Mouse (Mus musculus) intestine, embryonic 16.5 days (tissue): ENCODE measurements around the gene Rassf7. TPM values are rescaled to one million over a fixed set of nuclear protein-coding genes. Genes with fewer than 3 reads are reported as not detected.

Experiments
- ATAC-seq: fragments of 200-750 bp; cut with Nextera tagmentation; 2 replicates; pipeline ENCODE4 v1.8.0; 2017; ENCODE audit warnings: moderate TSS enrichment, moderate library complexity
- H3K27ac ChIP-seq: fragments of 300-500 bp; sonication (generic); 2 replicates; pipeline ENCODE4 v1.5.1; 2014; ENCODE audit warnings: mild to moderate bottlenecking, low read length
- H3K27me3 ChIP-seq: fragments of 300-500 bp; sonication (generic); replicated peaks from 2 replicates; pipeline ENCODE4 v1.6.1; 2014; ENCODE audit warnings: low read length, control low read depth, mixed read lengths; ENCODE audit not compliant: control insufficient read depth, insufficient read depth
- H3K36me3 ChIP-seq: fragments of 300-500 bp; sonication (generic); 2 replicates; pipeline ENCODE4 v1.6.1; 2014; ENCODE audit warnings: low read length, control low read depth; ENCODE audit not compliant: control insufficient read depth, insufficient read depth
- H3K4me1 ChIP-seq: fragments of 300-500 bp; sonication (generic); 2 replicates; pipeline ENCODE4 v1.6.1; 2014; ENCODE audit warnings: low read length, control low read depth, mixed read lengths; ENCODE audit not compliant: control insufficient read depth, insufficient read depth
- H3K4me2 ChIP-seq: fragments of 300-500 bp; sonication (generic); 2 replicates; pipeline ENCODE4 v1.6.1; 2014; ENCODE audit warnings: low read depth, low read length, control low read depth
- H3K4me3 ChIP-seq: fragments of 300-500 bp; sonication (generic); 2 replicates; pipeline ENCODE4 v1.5.1; 2014; ENCODE audit warnings: mild to moderate bottlenecking, low read length
- H3K9ac ChIP-seq: fragments of 300-500 bp; sonication (generic); 2 replicates; pipeline ENCODE4 v1.6.1; 2014; ENCODE audit warnings: low read depth, low read length
- H3K9me3 ChIP-seq: fragments of 300-500 bp; sonication (generic); 2 replicates; pipeline ENCODE4 v1.6.1; 2016; ENCODE audit warnings: low read length, control low read depth; ENCODE audit not compliant: control insufficient read depth
- WGBS: fragments of 180-500 bp; shearing (Covaris S2); extraction: QIAGEN DNeasy Blood & Tissue Kit; methylation state at CpG from one replicate; pipeline ENCODE4 v1.1.7; 2014; 5-methylcytosine and 5-hydroxymethylcytosine counted together
- polyA plus RNA-seq: library from polyadenylated mRNA; unstranded; fragments of >200 nt; fragmentation: Nextera tagmentation; extraction: Ambion mirVana; gene quantifications from 2 replicates; pipeline ENCODE4 v1.2.1, GENCODE M21; 2015

The Rassf7 gene
- polyA plus RNA-seq, 1 experiment from 2014 or later = 77.5 TPM

DNA sequence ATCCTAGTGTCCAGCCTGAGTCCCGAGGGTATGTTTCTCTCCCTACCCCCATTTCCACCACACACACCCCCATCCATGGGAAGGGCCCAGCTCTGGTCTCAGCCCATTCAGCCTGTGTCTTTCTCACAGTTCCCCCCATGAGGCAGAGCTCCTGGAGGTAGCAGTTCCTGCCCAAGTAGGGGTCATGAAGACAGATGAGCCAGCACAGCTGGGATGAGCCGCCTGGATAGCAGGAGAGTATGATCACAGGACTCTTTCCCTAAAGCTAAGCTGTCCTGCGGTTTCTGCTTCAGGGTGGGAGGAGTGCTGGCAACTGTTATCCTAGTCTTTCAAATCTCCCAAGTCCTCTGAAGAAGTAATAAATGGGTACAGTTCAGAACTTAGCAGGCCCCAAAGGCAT, 2.5 kb downstream of the Rassf7 start:
- peaks cover 4% of the 10 kb centered on the region; the same call in 1 of the 2 replicates for H3K36me3 ChIP-seq
- H3K4me2 ChIP-seq = peak overlapping the region; percentile 91
- WGBS = 68% methylated on average over 3 of the region's 3 CpGs
- H3K27ac ChIP-seq = peak overlapping the region; percentile 38
- peak overlapping the region; percentile 74 for H3K4me3 ChIP-seq
- ATAC-seq = no peak
- H3K27me3 ChIP-seq = no peaks in the 10 kb centered on the region
- H3K9ac ChIP-seq = peak overlapping the region; percentile 85
- no peaks in the 10 kb centered on the region for H3K9me3 ChIP-seq
- H3K4me1 ChIP-seq = peaks cover 69% of the 10 kb centered on the region

DNA sequence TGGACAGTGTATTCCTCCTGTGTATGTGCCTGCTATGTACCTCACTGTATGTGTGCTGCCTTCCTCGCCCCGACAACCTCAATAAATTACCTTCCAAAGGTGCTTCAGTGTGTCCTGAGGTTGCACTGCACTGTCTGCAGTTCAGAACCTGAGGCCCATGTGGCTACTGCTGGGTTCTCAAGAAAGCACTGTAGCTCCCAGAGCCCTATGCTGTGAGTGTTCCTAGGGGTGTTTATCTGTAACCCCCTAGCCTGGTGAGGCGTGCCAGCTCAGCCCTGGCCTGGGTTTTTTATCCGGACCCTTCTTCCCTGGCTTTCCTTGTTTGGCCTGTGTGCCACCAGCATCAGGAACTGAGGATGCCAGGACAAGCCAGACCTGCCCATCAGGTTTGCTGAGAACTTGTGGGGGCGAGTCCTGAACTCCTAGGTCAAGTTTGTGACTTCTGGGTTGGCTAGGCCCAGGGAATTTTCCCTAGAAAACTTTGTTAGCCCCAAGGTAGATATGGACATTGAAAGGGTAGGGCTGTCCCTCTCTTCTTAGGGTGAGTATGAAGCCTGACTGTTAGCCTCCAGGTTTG, 3.0 kb downstream of the Rassf7 start:
- peak overlapping the region; percentile 91 for H3K4me2 ChIP-seq
- 69% methylated on average over 5 of the region's 5 CpGs for WGBS
- H3K27ac ChIP-seq = peak overlapping the region; percentile 54
- H3K4me3 ChIP-seq = peak overlapping the region; percentile 74
- no peaks in the 10 kb centered on the region for H3K27me3 ChIP-seq
- H3K9ac ChIP-seq = peak overlapping the region; percentile 85
- ATAC-seq = no peak
- peaks cover 65% of the 10 kb centered on the region for H3K4me1 ChIP-seq
- H3K36me3 ChIP-seq = peaks cover 4% of the 10 kb centered on the region; the same call in 1 of the 2 replicates
- H3K9me3 ChIP-seq = no peaks in the 10 kb centered on the region

DNA sequence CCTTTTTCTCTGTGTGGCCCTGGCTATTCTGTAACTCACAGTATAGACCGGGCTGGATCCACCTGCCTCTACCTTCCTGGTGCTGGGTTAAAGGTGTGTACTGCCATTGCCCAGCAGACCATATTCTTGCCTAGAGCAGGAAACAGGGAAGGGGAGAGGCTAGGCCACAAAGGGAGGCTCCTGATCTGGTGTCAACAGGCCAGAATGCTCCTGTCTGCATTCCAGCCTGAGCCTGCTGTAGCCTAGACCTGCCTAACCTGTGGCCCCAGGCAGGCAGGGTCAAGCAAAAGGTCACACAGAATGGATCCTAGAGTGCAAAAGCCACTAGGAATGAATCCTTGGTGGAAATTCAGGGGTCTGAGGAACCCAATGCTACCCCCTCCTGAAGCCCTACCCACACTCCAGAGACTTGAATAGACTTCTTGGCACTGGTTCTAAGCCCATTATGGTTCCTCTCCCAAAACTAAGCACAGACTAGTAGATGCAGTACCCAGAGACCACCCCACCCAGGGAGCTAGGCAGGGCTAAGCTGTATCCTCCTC, 4.0 kb downstream of the Rassf7 start:
- WGBS = 71% methylated on average over 1 of the region's 1 CpGs
- Histone ChIP-seq H3K4me3 (no peak overlapping the region; the same call in 1 of the 2 replicates), H3K27ac (peak overlapping the region; percentile 33), H3K27me3 (no peaks in the 10 kb centered on the region), H3K4me2 (no peak overlapping the region), H3K36me3 (peaks cover 4% of the 10 kb centered on the region; the same call in 1 of the 2 replicates), H3K9ac (peak overlapping the region; percentile 31; the same call in 1 of the 2 replicates), H3K4me1 (peaks cover 57% of the 10 kb centered on the region), H3K9me3 (no peaks in the 10 kb centered on the region)
- ATAC-seq = no peak

DNA sequence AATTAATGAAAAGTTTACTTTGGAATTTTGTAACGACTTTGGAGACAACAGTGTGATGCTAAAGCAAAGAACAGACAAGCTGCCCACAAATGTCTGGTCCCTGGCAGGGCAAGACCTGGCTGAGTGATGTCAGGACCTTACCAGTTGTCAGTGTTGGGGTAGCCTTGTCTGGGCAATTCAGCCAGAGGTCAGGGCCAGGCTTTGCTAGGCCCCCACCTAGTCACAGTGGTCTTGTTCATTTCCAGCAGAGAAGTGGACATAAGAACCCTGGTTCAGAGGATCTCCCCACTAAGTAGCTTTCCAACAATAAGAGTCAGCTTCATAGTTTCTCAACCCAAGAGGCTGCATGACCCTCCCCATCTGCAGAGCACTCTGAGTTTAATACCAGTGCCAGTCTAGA, 4.7 kb downstream of the Rassf7 start:
- no peaks in the 10 kb centered on the region for H3K27me3 ChIP-seq
- peak overlapping the region; percentile 71 for H3K4me3 ChIP-seq
- 68% methylated on average over 1 of the region's 1 CpGs for WGBS
- peaks cover 50% of the 10 kb centered on the region for H3K4me1 ChIP-seq
- H3K36me3 ChIP-seq = peaks cover 4% of the 10 kb centered on the region; the same call in 1 of the 2 replicates
- H3K4me2 ChIP-seq = peak overlapping the region; percentile 87
- no peak for ATAC-seq
- H3K9me3 ChIP-seq = no peaks in the 10 kb centered on the region
- H3K9ac ChIP-seq = peak overlapping the region; percentile 87
- peak overlapping the region; percentile 85; the same call in 1 of the 2 replicates for H3K27ac ChIP-seq

DNA sequence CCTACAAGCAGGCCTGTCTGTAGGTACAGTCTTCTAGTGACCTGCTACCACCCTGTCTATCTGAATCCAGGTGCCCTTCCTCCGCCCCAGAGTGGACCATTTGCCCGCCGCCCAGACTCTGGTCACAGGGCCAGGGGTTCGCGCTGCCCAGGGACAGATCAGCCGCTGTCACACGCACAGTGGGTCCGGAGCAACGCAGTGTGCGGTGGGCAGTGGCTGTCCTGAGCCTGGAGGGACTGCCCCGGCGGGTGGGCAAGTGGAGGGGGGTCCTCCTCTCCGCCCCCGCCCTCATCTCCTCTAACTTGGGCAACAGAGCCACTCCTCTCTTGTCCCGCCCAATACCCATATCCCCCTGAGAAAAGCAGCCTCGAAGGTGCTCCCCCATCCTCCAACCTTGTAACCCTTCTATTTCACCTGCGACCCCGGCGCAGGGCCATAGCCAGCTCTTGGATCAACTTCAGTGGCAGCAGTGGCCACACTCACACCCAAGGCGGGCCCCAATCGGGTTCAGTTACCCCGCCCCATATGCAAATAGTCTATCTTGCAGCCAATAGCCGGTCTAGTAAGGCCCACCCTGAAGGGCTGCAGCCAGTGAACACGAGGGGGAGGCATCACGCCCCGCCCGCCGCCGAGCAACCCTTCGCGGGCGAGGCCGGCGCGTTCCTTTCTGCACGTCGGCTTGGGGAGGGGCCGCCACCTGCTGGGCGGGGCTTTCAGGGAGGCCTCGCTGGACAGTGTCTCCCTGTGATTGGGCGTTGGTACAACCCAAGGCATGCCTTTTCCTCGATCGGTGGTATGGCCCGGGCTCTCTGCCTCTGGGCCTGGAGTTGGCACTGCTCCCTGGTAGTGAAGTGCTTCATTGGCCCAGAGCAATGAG, 5.8 kb downstream of the Rassf7 start:
- Histone ChIP-seq H3K4me1 (peaks cover 49% of the 10 kb centered on the region), H3K36me3 (peaks cover 4% of the 10 kb centered on the region; the same call in 1 of the 2 replicates), H3K27me3 (no peaks in the 10 kb centered on the region), H3K4me2 (peak overlapping the region; percentile 87), H3K4me3 (peak overlapping the region; percentile 71), H3K9ac (peak overlapping the region; percentile 87), H3K9me3 (no peaks in the 10 kb centered on the region), H3K27ac (peak overlapping the region; percentile 93)
- WGBS = 3% methylated on average over 43 of the region's 44 CpGs
- ATAC-seq = peak; percentile 96

DNA sequence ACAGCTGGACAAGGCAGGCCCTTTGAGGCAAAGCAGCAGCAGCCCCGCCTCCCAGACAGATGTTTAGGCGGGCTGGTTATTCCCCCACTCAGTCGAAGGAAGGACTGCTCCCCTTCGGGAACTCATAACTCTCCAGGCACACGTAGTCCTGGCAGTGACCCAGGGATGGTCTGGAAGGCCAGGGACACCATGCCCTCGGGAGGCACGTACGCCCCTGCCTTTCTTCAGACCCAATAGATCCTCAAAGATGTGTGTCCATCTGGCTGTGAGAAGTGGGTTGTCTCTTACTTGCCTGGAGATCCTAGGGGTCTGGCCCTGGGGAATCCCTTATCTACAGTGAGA, 6.4 kb downstream of the Rassf7 start:
- peak overlapping the region; percentile 93 for H3K27ac ChIP-seq
- H3K9me3 ChIP-seq = no peaks in the 10 kb centered on the region
- peaks cover 43% of the 10 kb centered on the region for H3K4me1 ChIP-seq
- no peak for ATAC-seq
- peaks cover 4% of the 10 kb centered on the region; the same call in 1 of the 2 replicates for H3K36me3 ChIP-seq
- peak overlapping the region; percentile 54 for H3K9ac ChIP-seq
- 8% methylated on average over 8 of the region's 8 CpGs for WGBS
- H3K4me3 ChIP-seq = peak overlapping the region; percentile 31
- no peaks in the 10 kb centered on the region for H3K27me3 ChIP-seq
- H3K4me2 ChIP-seq = peak overlapping the region; percentile 52

DNA sequence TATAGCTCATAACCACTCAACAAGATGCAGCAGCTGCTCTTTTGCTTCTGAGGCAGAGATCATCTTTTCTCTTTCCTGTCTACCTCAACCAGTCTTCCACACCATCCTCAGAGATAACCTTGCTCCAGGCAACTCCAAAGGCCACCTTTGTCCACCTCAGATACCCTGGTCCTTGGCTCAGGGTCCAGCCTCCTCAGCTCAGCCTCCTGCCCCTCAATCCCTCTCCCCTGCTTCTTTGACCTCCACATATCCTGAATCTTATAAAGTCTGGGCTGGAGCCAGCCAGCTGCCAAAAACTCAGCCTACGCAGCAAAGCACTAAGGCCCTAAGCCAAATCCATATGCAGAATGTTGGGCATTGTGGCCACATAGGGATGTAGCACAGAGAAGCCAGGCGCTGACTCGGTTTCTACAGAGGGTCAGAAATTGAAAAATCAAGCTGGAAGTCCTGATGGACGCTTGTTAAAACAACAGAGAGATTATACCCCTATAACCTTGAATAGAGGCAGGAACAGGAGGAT, 7.1 kb downstream of the Rassf7 start:
- H3K9ac ChIP-seq = peak overlapping the region; percentile 54
- H3K27me3 ChIP-seq = no peaks in the 10 kb centered on the region
- 80% methylated on average over 4 of the region's 4 CpGs for WGBS
- H3K36me3 ChIP-seq = peaks cover 4% of the 10 kb centered on the region; the same call in 1 of the 2 replicates
- H3K9me3 ChIP-seq = no peaks in the 10 kb centered on the region
- ATAC-seq = no peak
- H3K4me1 ChIP-seq = peaks cover 37% of the 10 kb centered on the region
- peak overlapping the region; percentile 93 for H3K27ac ChIP-seq
- H3K4me2 ChIP-seq = no peak overlapping the region
- no peak overlapping the region for H3K4me3 ChIP-seq

DNA sequence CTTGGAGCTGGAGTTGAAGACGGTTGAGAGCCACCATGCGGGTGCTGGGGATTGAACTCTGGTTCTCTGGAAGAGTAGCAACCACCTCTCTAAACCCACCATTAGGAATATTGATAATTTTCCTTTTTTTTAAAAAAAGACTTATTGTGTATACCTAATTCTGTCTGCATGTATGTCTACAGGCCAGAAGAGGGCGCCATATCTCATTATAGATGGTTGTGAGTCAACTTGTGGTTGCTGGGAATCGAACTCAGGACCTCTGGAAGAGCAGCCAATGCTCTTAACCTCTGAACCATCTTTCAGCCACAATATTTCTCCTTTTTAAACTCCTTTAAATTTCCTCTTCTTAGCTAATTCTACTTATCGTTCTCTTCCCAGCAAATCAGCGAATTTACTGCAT, 10.9 kb downstream of the Rassf7 start:
- Histone ChIP-seq H3K27me3 (no peaks in the 10 kb centered on the region), H3K9ac (no peak overlapping the region), H3K36me3 (no peaks in the 10 kb centered on the region), H3K4me2 (no peak overlapping the region), H3K27ac (no peak overlapping the region), H3K9me3 (no peaks in the 10 kb centered on the region), H3K4me1 (peaks cover 19% of the 10 kb centered on the region), H3K4me3 (no peak overlapping the region)
- ATAC-seq = no peak
- 78% methylated on average over 6 of the region's 6 CpGs for WGBS

DNA sequence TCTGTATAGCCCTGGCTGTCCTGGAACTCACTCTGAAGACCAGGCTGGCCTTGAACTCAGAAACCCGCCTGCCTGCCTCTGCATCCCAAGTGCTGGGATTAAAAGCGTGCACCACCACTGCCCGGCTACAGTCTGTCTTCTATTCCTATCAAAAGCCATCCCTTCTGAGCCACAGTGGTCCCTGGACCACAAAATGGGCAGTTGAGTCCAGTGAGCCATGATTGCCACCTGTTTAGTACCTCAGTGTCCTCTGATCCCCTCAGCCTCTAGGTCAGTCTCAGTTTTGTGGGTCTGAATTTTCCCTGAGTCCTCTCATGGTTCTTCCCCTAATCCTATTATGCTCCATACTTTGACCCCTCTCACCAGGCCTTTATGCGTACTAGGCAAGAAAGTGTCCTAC, 12.1 kb downstream of the Rassf7 start:
- 0 out of 2 replicates have a peak overlapping the region, but pooled peaks have one; percentile 15 for H3K9ac ChIP-seq
- 79% methylated on average over 4 of the region's 4 CpGs for WGBS

More for the DNA sequence above, 12.1 kb downstream of the Rassf7 start:
- Histone ChIP-seq H3K4me1 (peaks cover 11% of the 10 kb centered on the region), H3K9me3 (no peaks in the 10 kb centered on the region), H3K4me2 (no peak overlapping the region), H3K4me3 (no peak overlapping the region), H3K27me3 (no peaks in the 10 kb centered on the region), H3K27ac (no peak overlapping the region), H3K36me3 (peaks cover 4% of the 10 kb centered on the region; the same call in 1 of the 2 replicates)
- ATAC-seq = peak; percentile 16; the same call in 1 of the 2 replicates
